Mouse (Mus musculus): ENCODE results near the gene Dcpp3. TPM values are rescaled to one million over a fixed set of nuclear protein-coding genes. Genes with fewer than 3 reads are reported as not detected.
"Not testable (repeated sequence)": the region's sequence is repeated elsewhere in the genome, so short reads cannot be mapped to it uniquely, and the experiment has no call there.

The Dcpp3 gene
- total RNA-seq (2014; fragmentation: Nextera tagmentation) (not detected in 2 replicates), total RNA-seq (2017) (not detected in 2 replicates)

- ATAC-seq (replicated peaks; ENCODE audit: low FRiP score, low TSS enrichment, poor library complexity, severe bottlenecking) = not testable (repeated sequence)
Observed at GRCm38 (mm10) chr17:23917158-23917557, at the start of gene Dcpp3. TSS of gene Dcpp3 (plus strand) at chr17:23917458.

- ATAC-seq (replicated peaks; ENCODE audit: low FRiP score, low TSS enrichment, poor library complexity, severe bottlenecking) = no peak
Observed at GRCm38 (mm10) chr17:23867756-23868155, 49.5 kb upstream of the Dcpp3 start, which contains the start of gene Prss21. TSS of gene Prss21 (plus strand) at chr17:23868056.

GRCm38 (mm10) chr17:23868513-23868912 is 48.7 kb upstream of the Dcpp3 start:
- ATAC-seq (replicated peaks; ENCODE audit: low FRiP score, low TSS enrichment, poor library complexity, severe bottlenecking) = no peak

GRCm38 (mm10) chr17:23873884-23874856 is 43.1 kb upstream of the Dcpp3 start:
- no peak for ATAC-seq (replicated peaks; ENCODE audit: low FRiP score, low TSS enrichment, poor library complexity, severe bottlenecking)

GRCm38 (mm10) chr17:23876741-23877140 is 40.5 kb upstream of the Dcpp3 start:
- ATAC-seq (replicated peaks; ENCODE audit: low FRiP score, low TSS enrichment, poor library complexity, severe bottlenecking) = no peak

- ATAC-seq (replicated peaks; ENCODE audit: low FRiP score, low TSS enrichment, poor library complexity, severe bottlenecking) = no peak
Observed at GRCm38 (mm10) chr17:23877166-23877565, 40.1 kb upstream of the Dcpp3 start.

GRCm38 (mm10) chr17:23880576-23880975 is 36.7 kb upstream of the Dcpp3 start, which contains the start of the genes Dcpp1 and Dcpp2:
TSS of gene Dcpp1 (plus strand) at chr17:23880876.
TSS of gene Dcpp2 (plus strand) at chr17:23880880.
- not testable (repeated sequence) for ATAC-seq (replicated peaks; ENCODE audit: low FRiP score, low TSS enrichment, poor library complexity, severe bottlenecking)

- ATAC-seq (replicated peaks; ENCODE audit: low FRiP score, low TSS enrichment, poor library complexity, severe bottlenecking) = peak; percentile 97
Observed at GRCm38 (mm10) chr17:23924531-23925007, 7.3 kb downstream of the Dcpp3 start.

GRCm38 (mm10) chr17:23925090-23925493 is 7.8 kb downstream of the Dcpp3 start:
- ATAC-seq (replicated peaks; ENCODE audit: low FRiP score, low TSS enrichment, poor library complexity, severe bottlenecking) = peak; percentile 69

GRCm38 (mm10) chr17:23931157-23931556 is 13.9 kb downstream of the Dcpp3 start:
- ATAC-seq (replicated peaks; ENCODE audit: low FRiP score, low TSS enrichment, poor library complexity, severe bottlenecking) = no peak

GRCm38 (mm10) chr17:23941372-23941771 is 24.1 kb downstream of the Dcpp3 start, which contains the start of gene Sbp:
TSS of gene Sbp (plus strand) at chr17:23941672.
- no peak for ATAC-seq (replicated peaks; ENCODE audit: low FRiP score, low TSS enrichment, poor library complexity, severe bottlenecking)

GRCm38 (mm10) chr17:23947486-23947885 is 30.2 kb downstream of the Dcpp3 start:
- not testable (repeated sequence) for ATAC-seq (replicated peaks; ENCODE audit: low FRiP score, low TSS enrichment, poor library complexity, severe bottlenecking)

- no peak for ATAC-seq (replicated peaks; ENCODE audit: low FRiP score, low TSS enrichment, poor library complexity, severe bottlenecking)
Observed at GRCm38 (mm10) chr17:23949068-23949467, 31.8 kb downstream of the Dcpp3 start.

GRCm38 (mm10) chr17:23950828-23951227 is 33.6 kb downstream of the Dcpp3 start:
- ATAC-seq (replicated peaks; ENCODE audit: low FRiP score, low TSS enrichment, poor library complexity, severe bottlenecking) = not testable (repeated sequence)

GRCm38 (mm10) chr17:23955174-23955573 is 37.9 kb downstream of the Dcpp3 start, which contains the start of gene Sbpl:
TSS of gene Sbpl (minus strand) at chr17:23955274.
- no peak for ATAC-seq (replicated peaks; ENCODE audit: low FRiP score, low TSS enrichment, poor library complexity, severe bottlenecking)

- ATAC-seq (replicated peaks; ENCODE audit: low FRiP score, low TSS enrichment, poor library complexity, severe bottlenecking) = peak; percentile 90
Observed at GRCm38 (mm10) chr17:23960084-23960738, 43.0 kb downstream of the Dcpp3 start.

- no peak for ATAC-seq (replicated peaks; ENCODE audit: low FRiP score, low TSS enrichment, poor library complexity, severe bottlenecking)
Observed at GRCm38 (mm10) chr17:23961573-23962122, 44.4 kb downstream of the Dcpp3 start.

- no peak for ATAC-seq (replicated peaks; ENCODE audit: low FRiP score, low TSS enrichment, poor library complexity, severe bottlenecking)
Observed at GRCm38 (mm10) chr17:23965805-23966425, 48.7 kb downstream of the Dcpp3 start.

All from megakaryocyte-erythroid progenitor cell, adult 5-6 weeks (primary cell).